Mouse (Mus musculus): Measurements from ENCODE around the gene Gm9918.

Gm9918 gene

DNA sequence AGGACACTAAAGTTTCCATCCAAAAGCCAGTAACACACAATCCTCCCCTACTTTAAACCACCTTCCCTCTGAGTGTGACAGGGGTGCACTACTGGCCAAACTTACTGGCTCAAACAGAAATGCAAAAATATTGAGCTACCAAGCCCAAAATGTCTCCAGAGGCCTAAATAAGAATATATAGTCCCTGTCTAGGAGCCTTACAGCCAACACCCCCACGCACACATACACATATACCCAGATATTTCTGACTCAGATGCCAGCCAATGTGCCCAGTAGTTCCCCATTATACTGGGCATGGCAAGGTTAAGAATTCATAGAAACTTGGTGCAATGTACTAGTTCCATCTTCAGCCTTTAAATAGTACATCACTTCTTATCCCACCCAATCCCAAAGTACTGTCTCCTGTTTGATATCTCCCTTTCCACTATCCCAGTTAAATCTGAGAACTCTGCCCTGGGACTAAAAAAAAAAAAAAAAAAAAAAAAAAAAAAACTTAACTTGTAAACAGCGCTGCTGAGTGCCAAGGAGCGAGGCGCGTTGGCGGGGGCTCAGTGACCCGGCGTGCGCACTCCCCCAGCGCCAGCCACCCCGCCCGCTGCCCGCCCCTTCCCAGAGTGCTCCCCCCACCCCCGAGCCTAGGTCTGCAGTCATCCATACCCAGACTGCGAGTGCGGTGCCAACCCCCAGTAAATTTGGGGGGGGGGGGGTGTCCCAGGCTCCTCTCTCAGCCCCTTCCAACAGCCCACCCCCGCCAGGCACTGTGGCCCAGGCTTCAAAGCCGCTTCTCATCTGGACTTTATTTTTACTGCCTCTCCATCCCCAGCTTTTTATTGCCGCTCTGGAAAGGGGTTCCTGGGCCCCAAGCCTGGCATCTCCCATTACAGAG is 25.8 kb upstream of the Gm9918 start:
- no peak for ATAC-seq (ENCODE audit: insufficient number of reproducible peaks, low FRiP score, low TSS enrichment)

DNA sequence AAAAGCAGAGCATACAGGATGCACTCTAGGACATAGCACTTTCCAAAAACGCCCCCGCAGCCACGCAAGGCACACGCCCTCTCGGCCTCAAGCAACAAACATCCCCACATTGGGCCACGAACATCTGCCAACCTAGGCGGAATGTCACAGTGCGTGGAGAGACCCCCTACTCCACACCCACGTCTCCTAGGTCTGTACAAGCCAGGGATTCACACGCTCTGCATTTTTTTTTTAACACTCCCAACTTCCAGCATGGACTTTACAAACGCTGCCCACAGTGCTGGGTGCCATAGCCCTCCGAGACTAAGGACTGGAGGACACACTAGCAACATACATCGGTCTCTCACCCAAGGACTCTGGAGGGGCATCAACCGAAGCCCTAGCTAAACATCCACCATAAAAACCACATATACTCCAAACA is 24.9 kb upstream of the Gm9918 start:
- no peak for ATAC-seq (ENCODE audit: insufficient number of reproducible peaks, low FRiP score, low TSS enrichment)

DNA sequence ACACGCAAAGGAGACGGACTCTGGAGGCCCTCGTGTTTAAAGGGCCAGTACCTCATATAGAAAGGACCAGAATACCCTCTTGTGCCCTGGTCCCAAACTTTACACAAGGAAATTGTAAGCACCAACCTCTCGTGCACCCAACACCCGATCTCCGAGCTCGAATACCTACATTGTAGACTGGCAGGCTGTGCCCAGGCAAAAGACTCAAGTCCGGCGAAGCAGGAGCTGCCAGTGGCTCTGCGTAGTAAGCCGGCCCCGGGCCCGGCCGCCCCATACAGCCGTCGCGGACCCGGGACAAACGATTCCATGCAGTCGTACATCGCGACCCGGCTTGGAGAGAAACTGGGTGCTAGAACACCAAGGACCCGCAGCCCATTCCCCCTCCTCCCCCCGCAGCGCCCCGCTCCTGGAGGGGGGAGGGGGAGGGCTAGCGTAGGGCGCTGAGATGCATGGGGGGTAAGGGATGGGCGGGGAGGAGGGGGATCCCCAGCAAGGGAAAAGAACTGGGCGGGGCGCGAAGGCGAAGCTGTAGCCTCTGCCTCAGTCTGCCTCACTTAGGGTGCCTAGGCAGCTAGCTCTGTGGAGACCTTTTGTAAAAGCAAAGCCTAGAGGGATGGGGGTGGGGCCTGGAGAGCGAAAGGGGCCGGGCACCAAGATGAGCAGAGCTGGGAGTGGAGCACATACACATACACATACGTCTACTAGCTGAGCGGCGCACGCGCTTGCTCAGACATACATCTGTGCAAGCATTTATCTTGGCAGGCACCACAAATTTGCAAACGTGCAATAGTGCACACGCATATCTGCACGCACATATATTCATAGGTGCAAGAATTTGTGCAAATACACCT is 24.2 kb upstream of the Gm9918 start:
- peak; percentile 54; the same call in 1 of the 2 replicates for ATAC-seq (ENCODE audit: insufficient number of reproducible peaks, low FRiP score, low TSS enrichment)

DNA sequence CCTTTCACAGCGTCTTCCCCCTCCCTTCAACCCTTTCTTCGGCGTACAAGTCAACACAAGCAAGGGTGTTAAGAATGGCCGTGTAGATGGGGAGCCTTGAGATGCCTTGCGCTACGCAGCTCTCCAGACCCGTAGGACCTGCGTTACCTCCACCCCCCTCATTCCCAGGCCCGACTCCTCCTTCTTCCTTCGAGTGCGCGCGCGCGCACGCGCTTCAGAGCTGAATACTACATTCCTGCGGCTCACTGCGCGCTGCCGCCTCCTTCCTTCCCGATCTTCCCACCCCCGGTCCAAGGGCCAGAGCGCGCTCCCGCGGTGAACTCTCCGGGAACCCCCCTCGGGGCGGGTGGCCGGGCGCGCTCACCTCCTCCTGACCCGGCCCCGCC is 23.5 kb upstream of the Gm9918 start:
- ATAC-seq (ENCODE audit: insufficient number of reproducible peaks, low FRiP score, low TSS enrichment) = peak; percentile 81

DNA sequence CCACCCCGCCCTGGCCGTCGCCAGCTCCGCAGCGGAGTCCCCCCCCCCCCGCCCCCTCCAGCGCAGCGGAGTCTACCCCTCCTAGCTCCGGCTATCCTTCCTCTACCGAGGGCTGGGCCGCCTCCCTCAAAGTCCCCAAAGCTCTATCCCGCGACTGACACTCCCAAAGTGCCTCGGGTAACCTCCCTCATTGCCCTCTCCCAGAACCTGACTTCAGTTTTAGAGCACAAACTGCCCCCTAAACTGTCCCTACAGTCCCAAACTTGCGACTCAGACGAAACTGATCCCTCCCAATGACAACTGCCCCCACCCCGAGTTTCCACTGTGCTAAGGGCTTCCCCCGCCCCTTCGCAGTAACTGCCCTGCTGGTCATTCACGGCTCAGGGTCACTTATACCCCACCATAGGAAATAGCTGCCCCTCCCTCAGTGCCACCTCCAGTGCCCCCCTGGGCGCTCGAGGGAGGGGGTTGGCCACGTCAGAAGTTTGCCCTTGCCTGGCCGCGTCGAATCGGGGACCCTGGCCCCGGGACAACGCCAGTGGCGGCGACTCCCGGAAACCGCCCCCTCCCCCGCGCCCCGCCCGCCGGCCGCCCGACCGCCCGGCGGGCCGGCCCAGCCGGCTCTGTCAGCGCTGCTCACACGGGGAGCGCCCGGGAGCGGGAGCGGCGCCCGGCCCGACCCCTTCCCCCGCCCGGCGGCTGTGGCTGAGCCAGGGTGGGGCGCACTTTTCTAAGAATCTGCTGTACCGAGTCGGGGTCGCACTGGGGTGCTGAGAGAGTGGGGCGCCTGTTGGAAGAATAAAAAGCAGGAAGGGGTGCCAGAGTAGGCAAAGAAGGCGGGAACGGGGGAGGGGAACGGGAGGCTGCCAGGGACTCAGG is 22.9 kb upstream of the Gm9918 start:
- peak; percentile 15; the same call in 1 of the 2 replicates for ATAC-seq (ENCODE audit: insufficient number of reproducible peaks, low FRiP score, low TSS enrichment)

DNA sequence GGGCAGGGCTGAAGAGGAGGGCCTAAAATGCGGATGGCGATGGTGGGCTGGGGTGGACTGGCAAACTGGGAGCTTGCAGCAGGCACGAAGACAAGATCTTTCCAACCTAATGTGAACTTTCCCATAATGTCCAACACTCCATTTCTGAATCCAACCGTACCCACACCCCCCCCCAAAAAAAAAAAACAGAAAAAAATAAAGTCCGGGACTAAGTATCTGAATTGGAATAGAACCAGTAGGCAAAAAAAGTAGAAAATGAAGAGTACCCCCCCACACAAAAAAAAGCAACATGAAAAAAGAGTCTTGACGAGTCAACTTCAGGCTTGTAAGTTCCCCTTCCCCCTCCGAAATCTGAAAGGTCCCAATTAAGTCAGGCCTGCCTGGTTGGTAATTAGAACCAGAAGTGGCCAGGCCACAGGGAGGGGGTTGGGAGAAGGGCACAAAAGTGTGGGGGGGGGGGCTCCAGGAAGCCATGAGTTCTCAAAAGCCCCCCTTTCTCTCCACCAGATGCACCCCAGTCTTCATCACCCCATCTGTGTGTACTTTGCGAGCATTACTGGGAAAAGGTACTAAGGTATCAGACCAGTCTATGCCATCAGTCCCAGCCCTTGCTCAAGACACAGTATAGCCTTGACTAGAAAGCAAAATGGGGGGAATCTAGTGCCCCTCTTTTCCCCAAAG is 22.1 kb upstream of the Gm9918 start:
- ATAC-seq (ENCODE audit: insufficient number of reproducible peaks, low FRiP score, low TSS enrichment) = no peak

DNA sequence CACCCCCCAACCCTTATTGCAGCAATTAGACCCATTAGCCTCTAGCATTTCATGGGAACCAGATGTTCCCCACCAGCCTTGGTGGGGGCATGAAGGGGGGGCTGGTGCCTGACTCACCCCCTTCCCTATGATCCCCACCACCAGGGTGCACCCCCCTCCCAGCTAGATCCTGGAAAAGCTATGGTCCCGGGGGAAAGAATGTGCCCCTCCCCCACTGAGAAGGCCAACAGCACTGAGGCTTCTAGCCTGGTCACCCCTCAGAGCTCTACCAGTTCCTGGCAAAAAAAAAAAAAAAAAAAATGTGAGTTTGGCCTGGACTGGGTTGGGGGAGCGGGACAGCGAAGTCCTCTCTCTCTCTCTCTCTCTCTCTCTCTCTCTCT is 21.6 kb upstream of the Gm9918 start:
- ATAC-seq (ENCODE audit: insufficient number of reproducible peaks, low FRiP score, low TSS enrichment) = no peak

DNA sequence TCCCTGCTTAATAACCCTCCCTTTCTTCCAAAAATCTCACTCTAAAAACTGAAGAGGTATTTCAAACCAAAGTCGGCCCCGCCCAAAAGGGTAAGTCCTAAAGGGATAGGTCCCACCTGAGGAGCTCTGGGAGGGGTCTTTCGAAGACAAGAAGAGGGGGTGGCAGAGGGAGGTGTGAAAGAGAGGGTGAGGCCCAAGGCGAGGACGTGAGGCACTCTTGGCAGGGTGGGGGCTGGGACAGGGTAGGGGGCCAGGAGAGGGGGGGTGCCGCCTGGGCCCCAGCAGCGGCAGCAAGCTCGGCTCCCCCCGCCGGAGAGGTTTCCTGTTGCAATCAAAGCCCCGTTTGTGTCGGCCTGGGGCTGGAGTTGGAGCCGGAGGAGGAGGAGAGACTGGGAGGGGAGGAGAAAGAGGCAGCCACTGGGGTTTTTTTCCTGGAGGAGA is 21.1 kb upstream of the Gm9918 start:
- ATAC-seq (ENCODE audit: insufficient number of reproducible peaks, low FRiP score, low TSS enrichment) = no peak

DNA sequence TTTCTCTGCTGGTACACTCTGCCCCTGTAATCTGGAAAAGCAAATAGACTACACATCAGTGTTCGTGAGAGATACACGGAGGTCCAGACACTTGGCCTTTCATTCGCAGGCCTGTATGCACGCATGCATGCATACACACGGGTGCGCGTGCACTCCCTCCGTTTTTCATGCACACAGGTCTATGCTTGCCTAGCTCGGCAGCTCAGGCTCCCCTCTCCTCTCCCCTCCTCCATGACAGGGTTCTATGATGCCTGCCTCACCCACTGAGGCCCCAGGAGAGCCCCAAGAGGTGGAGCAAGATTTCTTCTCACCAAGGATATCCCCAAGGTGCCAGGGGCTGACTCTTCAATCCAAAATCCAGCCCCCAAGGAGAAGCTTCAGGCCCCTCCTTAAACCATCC is 20.4 kb upstream of the Gm9918 start:
- no peak for ATAC-seq (ENCODE audit: insufficient number of reproducible peaks, low FRiP score, low TSS enrichment)

DNA sequence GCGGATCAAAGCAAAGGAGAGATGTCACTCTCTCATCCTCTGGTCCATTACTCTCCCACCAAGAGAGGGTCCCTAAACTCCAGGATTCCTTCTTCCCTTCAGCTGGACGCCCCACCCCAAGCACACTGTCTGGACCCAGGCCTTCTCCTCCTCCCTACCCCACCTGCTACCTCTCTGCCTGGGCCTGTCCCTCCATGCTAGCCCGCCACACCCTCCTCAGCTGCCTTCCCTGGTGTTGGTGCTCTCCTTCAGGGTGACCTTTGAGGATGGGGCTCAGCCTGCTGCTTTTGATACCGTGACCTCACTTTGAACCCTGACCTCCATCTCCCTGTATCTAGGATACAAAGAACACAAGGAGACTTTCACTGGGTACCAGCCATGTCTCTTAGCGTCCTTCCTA is 19.8 kb upstream of the Gm9918 start:
- ATAC-seq (ENCODE audit: insufficient number of reproducible peaks, low FRiP score, low TSS enrichment) = no peak

DNA sequence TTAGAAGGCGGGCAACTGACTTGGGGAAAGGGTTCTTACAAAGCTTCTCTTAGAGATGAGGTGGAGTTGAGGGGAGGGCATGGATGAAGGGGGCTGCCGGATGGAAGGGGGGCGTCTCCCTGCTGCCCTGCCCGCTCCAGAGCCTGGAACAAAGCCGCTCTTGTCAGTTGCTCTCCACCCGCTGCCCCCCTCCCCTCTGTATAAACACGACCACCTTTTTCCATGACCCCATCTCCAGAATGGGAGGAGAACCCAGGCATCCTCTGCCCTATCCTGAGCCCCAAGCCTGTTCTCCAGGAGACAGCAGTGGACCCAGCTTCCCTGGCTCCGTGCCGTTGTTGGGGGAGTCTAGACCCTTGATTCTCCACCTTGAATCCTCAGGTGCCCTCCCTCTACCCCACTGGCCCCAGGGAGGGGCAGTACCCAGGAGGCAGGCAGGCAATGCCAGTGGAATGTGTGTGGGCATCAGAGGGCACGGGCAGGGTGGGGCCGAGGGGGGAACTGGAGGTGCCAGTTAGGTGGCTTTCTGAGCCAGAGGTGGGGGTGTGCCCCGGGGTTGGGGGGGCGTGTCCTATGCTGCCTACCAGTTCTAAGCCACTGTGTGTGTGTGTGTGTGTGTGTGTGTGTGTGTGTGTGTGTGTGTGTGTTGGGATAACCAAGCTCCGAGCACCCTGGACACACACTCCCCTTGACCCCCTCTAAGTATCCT is 14.7 kb upstream of the Gm9918 start:
- no peak for ATAC-seq (ENCODE audit: insufficient number of reproducible peaks, low FRiP score, low TSS enrichment)

DNA sequence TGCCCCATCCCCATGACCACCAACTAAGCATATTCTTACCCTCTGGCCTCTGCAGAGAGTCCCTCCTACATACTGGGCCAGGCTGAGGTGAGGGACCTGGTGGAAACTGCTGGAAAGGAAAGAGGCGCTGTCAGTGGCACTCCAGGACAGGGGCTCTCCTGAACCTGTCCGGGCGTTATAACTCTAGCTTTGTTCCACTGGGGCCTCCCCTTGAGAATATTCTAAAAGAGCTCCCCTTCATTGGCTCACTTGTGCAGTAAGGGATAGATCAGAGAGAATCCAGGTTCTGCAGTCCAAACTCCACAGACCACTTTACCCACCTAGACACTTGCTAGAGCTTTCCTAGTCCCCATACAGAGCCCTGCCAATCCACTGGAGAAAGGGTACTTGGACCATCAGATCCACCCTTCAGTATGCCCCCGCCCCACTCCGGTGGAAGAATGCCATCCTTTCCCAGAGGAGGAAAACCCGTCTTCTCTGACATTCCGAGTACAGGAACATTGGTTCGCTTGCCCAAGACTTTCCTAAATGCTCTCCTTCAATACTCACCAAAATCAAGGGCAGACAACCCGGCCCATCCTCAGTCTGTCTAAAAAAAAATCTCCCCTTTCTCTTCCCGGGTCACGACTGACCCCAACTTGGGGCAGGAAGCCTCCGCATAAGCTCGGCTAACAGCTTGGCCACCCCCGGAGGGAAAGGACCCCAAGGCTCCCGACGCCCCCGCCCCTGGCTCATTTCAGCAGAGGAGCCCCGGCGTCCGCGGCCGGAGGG is 13.7 kb upstream of the Gm9918 start:
- no peak for ATAC-seq (ENCODE audit: insufficient number of reproducible peaks, low FRiP score, low TSS enrichment)

DNA sequence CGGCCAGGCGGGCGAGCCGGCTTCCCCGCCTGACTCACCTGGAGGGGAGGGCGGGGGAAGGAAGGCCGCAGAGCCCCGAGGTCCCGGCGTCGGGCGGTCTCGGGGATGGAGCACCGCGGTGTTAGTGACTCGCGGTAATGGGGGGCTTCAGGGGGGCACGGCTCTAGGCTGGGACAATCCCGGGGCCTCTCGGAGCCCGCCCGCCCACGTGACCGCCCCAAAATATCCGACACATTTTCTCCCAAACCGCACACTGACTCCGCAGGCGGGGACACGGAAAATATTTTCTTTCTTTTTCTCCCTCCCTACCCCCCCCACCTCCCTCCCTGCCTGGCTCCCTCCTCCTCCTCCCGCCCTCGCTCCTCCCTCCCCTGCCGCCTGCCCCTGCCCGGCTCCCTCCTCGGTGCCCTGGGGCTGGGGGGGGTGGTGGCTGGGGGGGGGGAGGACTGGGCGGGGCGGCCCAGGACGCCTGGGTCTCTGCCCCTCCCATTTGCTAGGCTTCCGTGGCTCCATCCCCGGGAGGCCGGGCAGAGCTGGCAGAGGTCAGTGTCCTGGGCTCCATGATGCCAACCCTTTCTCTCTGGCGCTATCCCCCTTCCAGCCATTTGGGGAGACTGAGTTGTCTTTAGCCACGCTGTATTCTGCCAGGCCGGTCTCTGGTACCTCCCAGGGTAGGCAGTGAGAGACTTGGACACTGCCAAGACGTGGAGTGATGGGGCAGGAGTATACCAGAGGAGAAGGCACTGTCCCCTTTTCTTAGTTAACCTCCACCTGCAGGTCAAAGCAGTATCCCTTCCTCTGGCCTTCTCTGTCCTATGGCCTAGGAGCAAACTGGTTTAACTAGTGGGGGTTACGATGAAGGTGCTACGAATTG is 12.9 kb upstream of the Gm9918 start, which contains the start of gene Rarg:
Gene Rarg, minus strand, starts transcription at position 316 of the 874 bp plus-strand sequence.
- ATAC-seq (ENCODE audit: insufficient number of reproducible peaks, low FRiP score, low TSS enrichment) = peak; percentile 56

DNA sequence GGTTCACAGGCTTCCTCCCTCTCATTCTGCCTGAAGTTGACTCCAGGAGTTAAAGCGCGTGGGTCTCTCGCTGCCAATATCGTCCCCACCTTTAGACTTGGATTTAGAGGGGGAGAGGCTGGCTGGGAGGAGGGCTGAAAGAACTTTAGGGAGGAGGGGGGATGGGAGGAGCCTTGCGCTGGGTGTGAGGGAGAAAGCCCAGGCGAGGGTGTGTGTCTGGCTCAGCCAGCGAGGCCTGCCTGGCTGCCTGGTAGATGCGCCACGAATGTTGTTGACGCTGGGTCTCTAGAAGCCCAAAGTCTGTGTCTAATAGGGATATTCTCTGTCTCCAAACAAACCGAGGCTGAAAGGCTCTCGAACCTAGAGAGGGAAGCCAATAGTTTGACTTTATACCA is 12.3 kb upstream of the Gm9918 start:
- peak; percentile 38; the same call in 1 of the 2 replicates for ATAC-seq (ENCODE audit: insufficient number of reproducible peaks, low FRiP score, low TSS enrichment)

DNA sequence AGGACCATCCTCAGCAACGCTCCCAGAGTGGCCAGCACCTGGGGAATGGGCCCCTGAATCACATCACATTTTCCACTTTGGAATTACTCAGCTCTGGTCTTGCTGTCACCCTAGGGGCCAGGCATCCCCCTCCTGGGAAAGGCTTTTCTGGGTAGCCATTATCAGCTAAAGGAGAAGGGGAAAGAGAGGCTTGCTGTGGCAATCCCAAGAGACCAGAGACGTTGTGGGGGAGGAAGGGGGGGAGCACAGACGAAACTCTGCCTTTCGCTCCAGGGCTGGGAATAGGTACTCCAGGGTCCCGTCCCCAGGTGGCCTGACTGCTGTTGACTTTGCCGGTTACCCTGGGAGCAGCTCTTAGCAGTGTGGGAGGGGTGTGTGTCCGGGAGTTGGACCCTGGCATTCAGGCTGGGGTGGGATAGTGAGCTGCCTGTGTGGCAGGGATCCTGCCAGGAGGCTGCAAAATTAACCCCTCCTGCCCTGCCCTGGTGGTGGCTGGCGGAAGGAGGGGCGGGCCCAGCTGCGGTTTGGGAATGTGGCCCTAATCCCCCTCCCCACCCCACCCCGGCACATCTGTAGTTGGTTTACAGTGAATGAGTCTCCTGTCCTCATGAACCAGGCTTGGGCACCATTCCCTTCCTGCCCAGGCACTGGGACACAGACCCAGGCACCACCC is 11.6 kb upstream of the Gm9918 start:
- no peak for ATAC-seq (ENCODE audit: insufficient number of reproducible peaks, low FRiP score, low TSS enrichment)

DNA sequence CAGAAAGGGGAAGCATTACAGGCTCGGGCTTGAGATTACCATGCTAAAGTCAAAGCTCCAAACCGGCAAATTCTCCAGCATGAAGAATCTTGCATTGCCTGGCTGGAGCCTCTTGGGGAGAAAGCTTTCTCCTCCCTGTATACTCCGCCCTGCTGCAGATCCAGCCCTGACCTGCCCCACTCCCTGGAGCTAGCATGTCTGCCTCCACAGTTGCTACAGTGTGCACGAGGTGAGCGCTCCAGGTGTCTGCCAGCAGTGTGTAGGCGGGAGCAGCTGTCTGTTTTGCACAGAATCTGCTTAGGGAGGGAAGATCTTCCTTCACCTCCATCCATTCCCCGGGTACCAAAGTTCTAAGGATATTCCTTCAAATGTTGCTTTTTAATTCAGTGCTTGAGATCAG is 7.8 kb upstream of the Gm9918 start:
- ATAC-seq (ENCODE audit: insufficient number of reproducible peaks, low FRiP score, low TSS enrichment) = no peak

DNA sequence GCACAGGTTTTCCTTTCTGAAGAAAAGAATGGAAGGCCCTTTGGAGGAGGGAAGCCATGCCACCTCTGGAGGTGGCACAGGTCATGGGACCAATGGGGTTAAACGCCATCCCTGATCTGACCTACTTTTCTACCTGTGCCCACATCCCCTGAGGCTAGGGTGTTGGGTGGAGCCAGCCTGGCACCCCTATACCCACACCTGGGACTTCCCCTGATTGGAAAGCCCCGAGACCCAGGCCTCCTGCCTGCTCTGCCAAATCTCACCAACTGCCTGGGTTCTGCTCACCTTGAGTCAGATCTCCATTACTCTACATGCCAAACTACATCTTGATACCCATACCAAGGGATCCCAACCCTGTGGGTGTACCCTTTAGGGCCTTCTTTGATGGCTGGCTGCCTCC is 7.3 kb upstream of the Gm9918 start:
- no peak for ATAC-seq (ENCODE audit: insufficient number of reproducible peaks, low FRiP score, low TSS enrichment)

All from cerebellum, adult (tissue).